Mouse (Mus musculus): ENCODE data around the gene Slc6a20a.

Gene Slc6a20a

GRCm38 (mm10) chr9:123636771-123637170 is 41.9 kb downstream of the Slc6a20a start:
- no peak for DNase-seq

DNA sequence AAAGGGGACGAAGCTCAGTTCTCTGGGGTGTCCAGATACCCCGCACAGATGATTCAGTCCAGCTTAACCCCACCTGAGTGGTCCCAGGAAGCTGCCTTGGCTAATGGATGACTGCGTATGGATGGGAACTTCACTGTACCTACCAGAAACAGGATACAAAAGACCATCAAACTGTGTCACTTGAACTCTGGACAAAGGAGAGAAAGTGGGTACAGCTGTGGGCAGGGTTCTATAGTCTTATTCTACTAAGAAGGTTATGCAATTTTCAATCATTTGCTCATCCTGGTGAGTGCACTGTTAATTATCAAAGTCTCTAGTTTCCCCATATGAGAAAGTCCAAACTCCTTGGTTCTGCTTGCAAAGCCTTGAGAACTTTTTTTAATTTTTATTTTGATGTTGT is 45.7 kb downstream of the Slc6a20a start:
- no peak for DNase-seq

DNA sequence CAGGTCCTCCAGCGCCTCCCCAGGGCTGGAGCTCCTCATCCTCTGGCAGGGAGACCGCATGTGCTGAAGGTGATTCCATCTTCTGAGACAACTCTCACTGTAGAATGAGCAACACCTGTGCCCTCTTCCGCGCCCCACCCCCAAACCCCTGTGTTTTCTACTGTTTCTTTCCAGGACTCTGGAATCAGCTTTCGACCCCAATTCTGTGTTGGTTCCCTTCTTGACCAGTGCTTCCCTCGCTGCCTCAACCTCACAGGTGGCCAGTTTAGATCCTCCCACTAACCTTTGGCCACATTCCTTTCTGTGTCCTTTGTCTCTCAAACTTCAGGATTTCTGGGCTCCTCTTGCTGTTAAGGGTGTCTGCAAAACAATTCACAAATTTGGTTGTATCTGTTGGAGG is 46.4 kb downstream of the Slc6a20a start, which contains the start of gene Slc6a20b:
TSS of gene Slc6a20b (minus strand) at position 285 of the 400 bp plus-strand sequence.
- no peak for DNase-seq

GRCm38 (mm10) chr9:123631666-123632065 is 47.0 kb downstream of the Slc6a20a start:
- no peak for DNase-seq

DNA sequence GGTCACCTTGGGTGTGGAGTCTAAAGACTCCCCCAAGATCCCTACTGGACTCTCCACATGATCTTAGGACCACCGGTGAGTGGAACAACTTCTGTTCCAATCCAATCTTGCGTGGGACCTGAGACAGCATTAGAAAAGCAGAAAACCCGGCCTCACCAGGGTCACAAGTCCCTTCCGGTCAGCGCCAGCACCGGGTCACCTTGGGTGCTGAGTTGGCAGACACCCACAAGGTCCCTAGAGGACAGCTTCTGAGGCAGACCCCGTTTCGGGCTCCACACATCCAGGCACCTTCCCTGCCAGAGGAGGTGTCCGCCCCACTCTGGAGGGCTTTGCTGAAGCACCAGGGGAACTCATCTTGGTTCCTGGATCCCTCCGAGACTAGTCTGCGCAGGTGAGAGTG is 52.9 kb downstream of the Slc6a20a start:
- no peak for DNase-seq

- no peak for DNase-seq
Observed at GRCm38 (mm10) chr9:123624741-123625140, 53.9 kb downstream of the Slc6a20a start.

- no peak for DNase-seq
Observed at GRCm38 (mm10) chr9:123620311-123621098, 58.2 kb downstream of the Slc6a20a start.

GRCm38 (mm10) chr9:123601529-123601928 is 77.2 kb downstream of the Slc6a20a start:
- no peak for DNase-seq

GRCm38 (mm10) chr9:123597376-123597775 is 81.3 kb downstream of the Slc6a20a start:
- DNase-seq: no peak

- no peak for DNase-seq
Observed at GRCm38 (mm10) chr9:123596910-123597309, 81.8 kb downstream of the Slc6a20a start.

DNA sequence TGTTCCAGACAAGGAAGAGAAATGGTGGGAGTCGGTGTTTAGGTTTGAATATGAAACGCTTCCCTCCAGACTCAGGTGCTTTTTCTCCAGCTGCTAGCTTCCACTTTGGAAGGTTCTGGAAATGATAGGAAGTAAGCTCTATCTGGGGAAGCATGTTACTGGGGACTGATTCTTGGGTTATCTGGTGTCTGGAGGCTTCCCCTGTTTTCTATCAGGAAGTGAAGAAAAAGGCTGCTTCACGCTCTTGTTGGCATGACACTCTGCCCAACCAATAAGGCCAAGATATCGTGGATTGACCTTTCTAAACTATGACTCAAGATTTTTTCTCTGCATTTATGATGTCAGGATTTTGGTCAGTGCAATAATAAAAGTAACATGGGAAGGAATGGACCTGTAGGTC is 83.5 kb downstream of the Slc6a20a start:
- no peak for DNase-seq

DNA sequence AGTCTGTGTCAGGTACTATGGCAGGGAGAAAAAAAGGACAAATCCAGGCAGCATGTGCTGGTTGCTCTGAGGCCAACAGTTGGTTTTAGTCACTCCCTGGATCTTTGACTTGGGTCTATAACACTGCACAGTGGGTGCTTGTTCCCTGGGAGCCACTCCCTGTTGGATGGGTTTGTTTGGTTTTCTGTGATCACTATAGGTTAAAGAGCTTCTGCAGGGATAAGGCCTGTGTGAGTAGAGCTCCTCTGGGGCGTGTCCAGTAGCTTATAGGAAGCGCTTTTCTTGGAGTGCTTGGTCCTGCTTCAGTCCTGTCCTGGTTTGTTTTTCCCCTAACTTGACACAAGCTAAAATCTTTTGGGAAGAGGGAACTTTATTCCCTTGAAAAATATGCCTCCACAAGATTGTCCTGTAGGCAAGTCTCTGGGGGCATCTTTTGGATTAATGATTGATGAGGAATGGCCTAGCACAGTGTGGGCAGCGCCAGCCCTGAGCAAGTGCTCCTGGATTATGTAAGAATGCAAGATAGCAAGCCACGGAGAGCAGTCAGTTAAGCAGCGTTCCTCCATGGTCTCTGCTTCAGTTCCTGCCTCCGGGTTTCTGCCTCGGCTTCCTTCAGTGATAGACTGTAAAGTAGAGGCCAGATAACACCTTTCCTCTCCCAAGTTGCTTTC is 89.3 kb downstream of the Slc6a20a start:
- no peak for DNase-seq

All from thymus, postnatal 4 days (tissue).